Mouse (Mus musculus): Measurements from ENCODE around the gene Arhgap20. TPM values are rescaled to one million over a fixed set of nuclear protein-coding genes. Genes with fewer than 3 reads are reported as not detected.
A peak's percentile ranks its signal among the peaks of the same experiment; 100 is the strongest.

The Arhgap20 gene
- polyA plus RNA-seq, 1 experiment from 2014 or later = 2.2 TPM

DNA sequence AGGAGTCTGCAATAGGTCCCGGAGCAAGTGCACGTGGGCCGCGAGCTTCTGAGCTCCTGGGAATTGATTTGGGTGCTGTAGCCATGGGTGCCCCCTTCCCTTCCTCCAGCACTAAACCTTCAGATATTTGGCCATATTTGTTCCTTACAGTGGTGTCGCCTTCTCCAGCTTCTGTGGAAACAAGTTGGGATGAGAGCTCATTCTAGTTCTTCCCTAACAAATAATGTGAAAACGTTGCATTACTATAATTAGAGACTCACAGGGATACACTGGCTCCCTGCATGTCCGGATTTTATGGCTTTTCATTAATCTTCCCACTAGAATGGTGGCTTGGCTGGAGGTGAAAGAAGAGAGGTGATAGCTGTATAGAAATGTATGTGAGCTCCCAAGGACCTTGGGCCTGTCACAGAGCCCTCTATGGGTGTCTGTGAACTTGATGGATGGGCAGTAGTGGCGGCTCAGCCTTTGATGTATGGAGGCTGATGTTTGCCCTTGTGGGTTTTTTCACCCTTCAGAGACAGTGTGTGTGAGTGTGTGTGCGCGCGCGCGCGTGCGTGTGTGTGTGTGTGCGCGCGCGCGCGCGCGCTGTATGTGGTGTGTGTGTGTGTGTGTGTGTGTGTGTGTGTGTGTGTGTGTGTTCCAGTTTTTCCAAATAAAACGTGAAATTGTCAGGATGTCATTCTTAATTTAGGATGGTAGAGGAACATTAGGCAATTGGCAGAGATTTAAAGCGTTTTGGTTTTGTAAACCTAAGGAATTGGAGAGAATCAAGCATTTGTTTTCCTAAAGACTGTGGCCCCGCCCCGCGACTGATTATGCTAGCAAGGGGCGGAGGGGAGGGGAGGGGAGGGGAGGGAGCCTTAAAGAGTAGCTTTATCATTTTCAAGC is 1.3 kb downstream of the Arhgap20 start:
- Histone ChIP-seq H3K27ac (ENCODE audit: low read depth, low read length) (no peak overlapping the region), H3K4me1 (replicated peaks; ENCODE audit: control insufficient read depth, insufficient read depth, low read length) (no peaks in the 10 kb centered on the region), H3K4me3 (ENCODE audit: low read depth, low read length) (peak overlapping the region; percentile 61), H3K9ac (ENCODE audit: low read depth, low read length) (peak overlapping the region; percentile 22; the same call in 1 of the 2 replicates), H3K4me2 (replicated peaks; ENCODE audit: low read depth) (peak overlapping the region; percentile 98), H3K36me3 (ENCODE audit: control insufficient read depth, insufficient read depth) (no peaks in the 10 kb centered on the region), H3K27me3 (replicated peaks; ENCODE audit: control insufficient read depth, insufficient read depth, low read length) (peaks cover 47% of the 10 kb centered on the region), H3K9me3 (ENCODE audit: control insufficient read depth) (no peaks in the 10 kb centered on the region)
- 1% methylated on average over 29 of the region's 29 CpGs for WGBS
- TF ChIP-seq CTCF (IDR thresholded peaks at IDR 0.05; ENCODE audit: low read depth) = no peak
- ATAC-seq = no peak

DNA sequence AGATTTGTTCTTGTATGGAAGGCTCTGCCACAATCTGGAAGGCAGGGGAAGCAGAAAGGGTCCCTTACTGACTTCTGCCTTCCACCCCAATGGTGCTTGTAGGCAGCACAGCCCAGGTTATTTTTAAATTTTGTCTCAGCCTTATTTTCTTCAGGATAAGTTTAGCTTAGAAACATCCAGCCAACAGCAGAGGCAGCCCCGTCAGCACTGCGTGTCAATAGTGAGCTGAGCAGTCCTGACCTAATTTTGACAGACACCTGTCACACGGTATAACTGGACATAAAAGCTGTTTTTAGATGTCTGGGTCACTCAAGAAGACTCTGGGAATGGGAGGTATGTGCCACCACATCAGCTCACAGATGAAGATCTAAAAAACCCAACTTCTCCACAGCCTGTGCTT is 9.1 kb downstream of the Arhgap20 start:
- Histone ChIP-seq H3K36me3 (ENCODE audit: control insufficient read depth, insufficient read depth) (no peaks in the 10 kb centered on the region), H3K27ac (ENCODE audit: low read depth, low read length) (no peak overlapping the region), H3K4me2 (replicated peaks; ENCODE audit: low read depth) (no peak overlapping the region), H3K27me3 (replicated peaks; ENCODE audit: control insufficient read depth, insufficient read depth, low read length) (no peaks in the 10 kb centered on the region), H3K9ac (ENCODE audit: low read depth, low read length) (no peak overlapping the region), H3K9me3 (ENCODE audit: control insufficient read depth) (no peaks in the 10 kb centered on the region), H3K4me3 (ENCODE audit: low read depth, low read length) (no peak overlapping the region), H3K4me1 (replicated peaks; ENCODE audit: control insufficient read depth, insufficient read depth, low read length) (no peaks in the 10 kb centered on the region)
- no peak for TF ChIP-seq CTCF (IDR thresholded peaks at IDR 0.05; ENCODE audit: low read depth)
- WGBS = 90% methylated on average over 3 of the region's 3 CpGs
- no peak for ATAC-seq

DNA sequence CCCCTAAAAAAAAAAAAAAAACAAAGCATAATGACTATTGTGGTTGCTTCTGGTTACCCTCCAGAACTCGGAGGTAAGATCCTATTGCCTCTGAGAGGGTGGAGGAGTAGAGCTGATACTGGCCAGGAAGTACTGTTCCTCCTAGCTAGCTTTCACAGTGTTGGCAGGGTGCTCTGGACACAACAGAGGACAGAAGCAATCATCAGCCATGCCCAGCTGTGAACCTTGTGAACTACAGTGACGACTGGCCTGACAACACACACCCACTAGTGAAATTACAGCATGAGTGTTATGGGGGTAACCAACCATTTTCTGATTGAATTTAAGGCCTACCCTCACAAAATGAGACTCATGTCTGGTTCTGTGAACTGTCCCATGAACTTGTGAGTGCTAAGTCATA is 11.3 kb downstream of the Arhgap20 start:
- no peaks in the 10 kb centered on the region for H3K9me3 ChIP-seq (ENCODE audit: control insufficient read depth)
- no peaks in the 10 kb centered on the region for H3K4me1 ChIP-seq (replicated peaks; ENCODE audit: control insufficient read depth, insufficient read depth, low read length)
- H3K36me3 ChIP-seq (ENCODE audit: control insufficient read depth, insufficient read depth) = no peaks in the 10 kb centered on the region
- TF ChIP-seq CTCF (IDR thresholded peaks at IDR 0.05; ENCODE audit: low read depth) = no peak
- H3K27ac ChIP-seq (ENCODE audit: low read depth, low read length) = no peak overlapping the region
- no peak overlapping the region for H3K4me3 ChIP-seq (ENCODE audit: low read depth, low read length)
- no peak overlapping the region for H3K4me2 ChIP-seq (replicated peaks; ENCODE audit: low read depth)
- ATAC-seq = no peak
- no peak overlapping the region for H3K9ac ChIP-seq (ENCODE audit: low read depth, low read length)
- WGBS = 71% methylated on average over 2 of the region's 2 CpGs
- no peaks in the 10 kb centered on the region for H3K27me3 ChIP-seq (replicated peaks; ENCODE audit: control insufficient read depth, insufficient read depth, low read length)

DNA sequence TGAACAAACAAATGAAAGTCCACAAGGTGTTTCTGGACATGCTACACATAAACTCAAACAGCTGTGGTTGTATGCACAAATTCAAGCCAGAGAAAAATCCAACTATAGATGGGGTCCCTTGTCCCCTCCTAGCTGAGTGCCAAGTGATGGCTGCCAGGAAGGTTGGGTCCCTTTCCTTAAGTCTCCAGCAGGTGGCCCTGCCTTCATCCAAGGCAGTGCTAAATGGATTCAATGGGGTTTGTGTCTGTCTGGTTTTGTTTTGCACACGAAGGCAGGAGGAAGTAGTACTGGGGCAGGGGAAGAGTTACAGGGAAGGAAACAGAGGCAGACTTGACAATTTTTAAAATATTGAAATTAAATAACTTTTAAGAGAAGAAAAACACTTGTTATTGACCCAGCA is 12.0 kb downstream of the Arhgap20 start:
- TF ChIP-seq CTCF (IDR thresholded peaks at IDR 0.05; ENCODE audit: low read depth) = peak; percentile 68
- Histone ChIP-seq H3K9ac (ENCODE audit: low read depth, low read length) (no peak overlapping the region), H3K36me3 (ENCODE audit: control insufficient read depth, insufficient read depth) (no peaks in the 10 kb centered on the region), H3K4me1 (replicated peaks; ENCODE audit: control insufficient read depth, insufficient read depth, low read length) (no peaks in the 10 kb centered on the region), H3K4me2 (replicated peaks; ENCODE audit: low read depth) (no peak overlapping the region), H3K27me3 (replicated peaks; ENCODE audit: control insufficient read depth, insufficient read depth, low read length) (no peaks in the 10 kb centered on the region), H3K4me3 (ENCODE audit: low read depth, low read length) (no peak overlapping the region), H3K9me3 (ENCODE audit: control insufficient read depth) (no peaks in the 10 kb centered on the region), H3K27ac (ENCODE audit: low read depth, low read length) (no peak overlapping the region)
- WGBS = 10% methylated on average over 1 of the region's 1 CpGs
- no peak for ATAC-seq

DNA sequence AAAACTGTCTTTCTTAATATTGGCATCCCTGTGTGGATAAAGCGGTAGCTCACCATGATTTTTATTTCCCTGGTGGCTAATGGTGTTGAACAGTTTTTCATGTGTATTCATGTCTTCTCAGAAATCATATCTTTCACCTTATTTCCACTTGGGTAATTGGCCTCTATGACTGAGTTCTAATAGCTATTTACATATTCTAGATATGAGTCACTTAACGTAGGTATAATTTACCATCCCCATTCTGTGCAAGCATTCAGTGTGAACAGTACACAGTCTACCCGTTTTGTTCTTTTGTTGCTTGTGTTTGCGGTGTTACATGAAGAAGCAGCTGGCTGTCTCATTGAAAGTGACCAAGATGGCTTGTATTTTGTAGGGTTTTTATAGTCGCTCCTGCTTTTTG is 14.1 kb downstream of the Arhgap20 start:
- Histone ChIP-seq H3K9ac (ENCODE audit: low read depth, low read length) (no peak overlapping the region), H3K9me3 (ENCODE audit: control insufficient read depth) (no peaks in the 10 kb centered on the region), H3K36me3 (ENCODE audit: control insufficient read depth, insufficient read depth) (no peaks in the 10 kb centered on the region), H3K27ac (ENCODE audit: low read depth, low read length) (no peak overlapping the region), H3K4me2 (replicated peaks; ENCODE audit: low read depth) (no peak overlapping the region), H3K27me3 (replicated peaks; ENCODE audit: control insufficient read depth, insufficient read depth, low read length) (no peaks in the 10 kb centered on the region), H3K4me1 (replicated peaks; ENCODE audit: control insufficient read depth, insufficient read depth, low read length) (no peaks in the 10 kb centered on the region), H3K4me3 (ENCODE audit: low read depth, low read length) (no peak overlapping the region)
- no peak for ATAC-seq
- TF ChIP-seq CTCF (IDR thresholded peaks at IDR 0.05; ENCODE audit: low read depth) = no peak
- 77% methylated on average over 5 of the region's 5 CpGs for WGBS

DNA sequence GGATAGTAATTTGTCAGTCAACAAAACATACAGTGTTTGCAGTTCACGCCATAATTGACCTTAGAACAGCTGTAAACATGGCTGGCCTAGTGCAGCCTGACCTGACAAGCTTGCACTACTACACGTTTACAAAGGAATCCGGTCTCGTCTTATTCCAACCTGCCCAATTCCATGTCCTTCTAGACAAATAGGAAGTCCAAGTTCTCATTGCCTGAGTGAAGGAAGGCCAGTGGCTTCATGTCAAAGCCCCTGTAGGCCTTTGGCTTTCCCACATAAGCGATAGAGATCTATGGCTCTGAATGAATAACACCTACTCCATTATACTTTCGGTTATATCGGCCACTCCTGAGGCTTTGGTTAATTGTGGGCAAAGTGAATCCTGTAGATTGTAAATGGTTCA is 16.0 kb downstream of the Arhgap20 start:
- no peaks in the 10 kb centered on the region for H3K4me1 ChIP-seq (replicated peaks; ENCODE audit: control insufficient read depth, insufficient read depth, low read length)
- no peak overlapping the region for H3K9ac ChIP-seq (ENCODE audit: low read depth, low read length)
- no peak for ATAC-seq
- H3K4me3 ChIP-seq (ENCODE audit: low read depth, low read length) = no peak overlapping the region
- H3K36me3 ChIP-seq (ENCODE audit: control insufficient read depth, insufficient read depth) = no peaks in the 10 kb centered on the region
- TF ChIP-seq CTCF (IDR thresholded peaks at IDR 0.05; ENCODE audit: low read depth) = no peak
- no peaks in the 10 kb centered on the region for H3K9me3 ChIP-seq (ENCODE audit: control insufficient read depth)
- 81% methylated on average over 7 of the region's 7 CpGs for WGBS
- no peak overlapping the region for H3K27ac ChIP-seq (ENCODE audit: low read depth, low read length)
- no peak overlapping the region for H3K4me2 ChIP-seq (replicated peaks; ENCODE audit: low read depth)
- no peaks in the 10 kb centered on the region for H3K27me3 ChIP-seq (replicated peaks; ENCODE audit: control insufficient read depth, insufficient read depth, low read length)
